Mouse (Mus musculus) ES-E14 (cell line): Measurements from ENCODE around the gene Nrap.

ENCODE experiments used
- CHD2 ChIP-seq: IDR thresholded peaks from 2 replicates; pipeline ENCODE4 v1.6.1; 2014; ENCODE audit warnings: mild to moderate bottlenecking, low read depth, low read length, inconsistent platforms
- ZNF384 ChIP-seq: IDR thresholded peaks from 2 replicates; pipeline ENCODE4 v1.6.1; 2012; ENCODE audit warnings: low read depth, low read length, inconsistent platforms

DNA sequence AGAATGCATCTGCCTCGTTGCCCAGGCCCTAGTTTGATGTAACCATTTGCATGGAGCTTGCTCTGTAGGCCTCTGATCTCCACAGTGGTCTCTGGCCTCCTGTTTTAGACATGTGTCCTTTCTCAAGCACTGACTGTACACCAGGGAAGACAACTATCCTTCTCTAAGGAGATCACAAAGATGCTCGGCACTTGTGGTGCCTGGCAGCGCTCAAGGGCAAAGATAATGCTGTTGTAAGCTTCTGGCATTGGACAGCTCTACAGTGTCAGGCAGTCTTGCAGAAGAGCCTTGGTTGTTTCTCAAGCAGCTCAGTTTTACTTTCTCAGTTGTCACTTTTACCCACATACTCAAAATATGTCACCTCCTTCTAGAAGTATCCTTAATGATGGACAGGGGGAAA lies 73.3 kb downstream of the Nrap start:
- TF ChIP-seq ZNF384 = no peak
- TF ChIP-seq CHD2 = no peak
